Mouse (Mus musculus): ENCODE data around the gene Kcnip1. TPM values are rescaled to one million over a fixed set of nuclear protein-coding genes. Genes with fewer than 3 reads are reported as not detected.
A peak's percentile ranks its signal among the peaks of the same experiment; 100 is the strongest.

Gene Kcnip1
- polyA plus RNA-seq, 1 experiment from 2014 or later: 9.0 TPM

DNA sequence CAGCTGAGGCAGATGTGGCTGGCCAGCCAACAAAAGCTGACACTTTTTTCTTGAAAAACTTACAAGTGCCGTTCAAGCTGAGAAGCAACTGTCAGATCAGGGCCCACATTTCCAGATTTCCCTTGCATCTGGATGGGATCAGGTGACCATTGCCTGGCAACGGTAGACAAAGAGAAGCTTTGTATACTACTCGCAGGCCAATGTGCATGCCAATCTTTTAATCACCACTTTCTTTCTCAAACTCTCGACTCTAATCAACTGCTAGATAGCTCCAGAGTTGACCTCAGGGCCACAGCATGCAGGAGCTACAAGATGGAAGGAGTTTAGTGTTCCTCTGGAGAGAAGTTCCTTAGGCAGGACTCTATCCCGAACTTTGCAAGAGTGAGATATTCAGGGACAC, 41.8 kb downstream of the Kcnip1 start:
- no peak overlapping the region for H3K4me2 ChIP-seq
- no peaks in the 10 kb centered on the region for H3K4me1 ChIP-seq (ENCODE audit: control insufficient read depth, insufficient read depth, low read length)
- WGBS: 35% methylated on average over 5 of the region's 5 CpGs
- H3K27me3 ChIP-seq (ENCODE audit: control insufficient read depth, insufficient read depth, low read length): no peaks in the 10 kb centered on the region
- ATAC-seq (ENCODE audit: low FRiP score) (peak; percentile 48; the same call in 1 of the 2 replicates), DNase-seq (ENCODE audit: low spot score, missing footprints) (no peak)
- no peak overlapping the region for H3K4me3 ChIP-seq (ENCODE audit: low read depth, low read length)
- H3K9ac ChIP-seq (ENCODE audit: low read length): no peak overlapping the region
- no peaks in the 10 kb centered on the region for H3K9me3 ChIP-seq (ENCODE audit: control insufficient read depth, low read length)
- no peak overlapping the region for H3K27ac ChIP-seq (ENCODE audit: low read depth, low read length)
- H3K36me3 ChIP-seq (ENCODE audit: control insufficient read depth, insufficient read depth, low read length): no peaks in the 10 kb centered on the region

GRCm38 (mm10) chr11:33946501-33946900, 46.5 kb downstream of the Kcnip1 start:
- H3K27ac ChIP-seq (ENCODE audit: low read depth, low read length): no peak overlapping the region
- H3K27me3 ChIP-seq (ENCODE audit: control insufficient read depth, insufficient read depth, low read length): no peaks in the 10 kb centered on the region
- DNase-seq (ENCODE audit: low spot score, missing footprints) (no peak), ATAC-seq (ENCODE audit: low FRiP score) (no peak)
- no peak overlapping the region for H3K4me3 ChIP-seq (ENCODE audit: low read depth, low read length)
- H3K4me2 ChIP-seq: no peak overlapping the region
- no peaks in the 10 kb centered on the region for H3K9me3 ChIP-seq (ENCODE audit: control insufficient read depth, low read length)
- WGBS: 90% methylated on average over 4 of the region's 4 CpGs
- no peaks in the 10 kb centered on the region for H3K4me1 ChIP-seq (ENCODE audit: control insufficient read depth, insufficient read depth, low read length)
- no peaks in the 10 kb centered on the region for H3K36me3 ChIP-seq (ENCODE audit: control insufficient read depth, insufficient read depth, low read length)
- no peak overlapping the region for H3K9ac ChIP-seq (ENCODE audit: low read length)

- Histone ChIP-seq H3K9ac (ENCODE audit: low read length) (no peak overlapping the region), H3K4me3 (ENCODE audit: low read depth, low read length) (no peak overlapping the region), H3K36me3 (ENCODE audit: control insufficient read depth, insufficient read depth, low read length) (no peaks in the 10 kb centered on the region), H3K4me2 (no peak overlapping the region), H3K27me3 (ENCODE audit: control insufficient read depth, insufficient read depth, low read length) (no peaks in the 10 kb centered on the region), H3K9me3 (ENCODE audit: control insufficient read depth, low read length) (no peaks in the 10 kb centered on the region), H3K4me1 (ENCODE audit: control insufficient read depth, insufficient read depth, low read length) (no peaks in the 10 kb centered on the region), H3K27ac (ENCODE audit: low read depth, low read length) (no peak overlapping the region)
- no peak for DNase-seq (ENCODE audit: low spot score, missing footprints)
- ATAC-seq (ENCODE audit: low FRiP score): no peak
- 86% methylated on average over 9 of the region's 9 CpGs for WGBS
Observed at GRCm38 (mm10) chr11:33944786-33945328, 48.1 kb downstream of the Kcnip1 start.

DNA sequence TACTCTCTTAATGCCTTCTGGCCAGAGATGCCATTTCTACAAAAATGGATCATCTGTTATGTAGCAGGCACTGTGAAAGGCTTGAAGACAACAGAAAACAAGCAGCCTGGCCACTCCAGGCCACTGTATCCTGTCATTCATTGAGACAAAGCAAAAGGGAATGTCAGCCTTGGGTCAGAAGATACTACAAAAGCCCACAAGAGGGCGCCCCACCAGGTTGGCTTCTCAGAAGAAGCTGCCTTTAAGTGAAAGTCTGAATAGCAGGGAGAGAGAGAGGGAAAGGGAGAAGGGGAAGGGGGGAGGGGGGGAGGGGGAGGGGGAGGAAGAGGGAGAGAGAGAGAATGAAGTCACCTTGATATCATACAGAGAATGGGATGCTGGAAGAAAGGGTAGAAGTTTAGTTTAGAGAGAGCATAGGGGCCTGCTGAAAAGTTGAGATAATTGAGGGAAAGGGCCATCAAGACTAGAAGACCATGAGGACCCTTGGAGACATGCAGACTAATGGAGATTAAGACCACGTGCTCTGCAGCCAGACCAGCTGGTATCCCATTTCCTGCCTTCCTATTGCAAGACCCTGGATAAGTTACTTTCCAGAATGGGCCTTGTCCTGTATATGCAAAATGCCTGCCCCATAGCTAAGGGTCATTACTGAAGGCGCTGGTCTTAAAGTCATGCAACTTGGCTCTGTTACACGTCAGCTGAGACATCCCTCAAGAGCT, 48.7 kb downstream of the Kcnip1 start:
- H3K9ac ChIP-seq (ENCODE audit: low read length): no peak overlapping the region
- H3K36me3 ChIP-seq (ENCODE audit: control insufficient read depth, insufficient read depth, low read length): no peaks in the 10 kb centered on the region
- no peaks in the 10 kb centered on the region for H3K9me3 ChIP-seq (ENCODE audit: control insufficient read depth, low read length)
- 63% methylated on average over 4 of the region's 4 CpGs for WGBS
- H3K27ac ChIP-seq (ENCODE audit: low read depth, low read length): no peak overlapping the region
- no peaks in the 10 kb centered on the region for H3K4me1 ChIP-seq (ENCODE audit: control insufficient read depth, insufficient read depth, low read length)
- no peak overlapping the region for H3K4me2 ChIP-seq
- no peaks in the 10 kb centered on the region for H3K27me3 ChIP-seq (ENCODE audit: control insufficient read depth, insufficient read depth, low read length)
- no peak for ATAC-seq (ENCODE audit: low FRiP score)
- H3K4me3 ChIP-seq (ENCODE audit: low read depth, low read length): no peak overlapping the region
- DNase-seq (ENCODE audit: low spot score, missing footprints): peak; percentile 84

DNA sequence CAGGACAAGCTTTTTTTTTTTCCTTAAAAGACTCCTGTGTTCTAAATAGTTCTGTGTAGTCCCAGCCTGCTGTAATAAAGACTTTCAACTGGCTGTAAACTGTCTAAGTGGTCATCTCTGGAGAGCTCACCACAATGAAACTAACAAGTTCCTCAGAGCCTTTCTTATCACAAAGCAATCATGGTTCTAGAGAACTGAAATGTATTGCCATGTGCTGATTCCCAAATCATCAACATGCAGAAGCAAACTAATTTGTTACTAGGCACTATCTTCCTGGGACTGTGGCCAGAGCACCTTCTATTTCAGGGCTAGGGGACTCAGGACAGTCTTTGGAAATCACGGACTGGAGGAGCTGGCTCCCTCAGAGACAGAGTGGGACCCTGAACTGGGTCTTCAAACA, 49.4 kb downstream of the Kcnip1 start:
- Histone ChIP-seq H3K27ac (ENCODE audit: low read depth, low read length) (no peak overlapping the region), H3K4me2 (no peak overlapping the region), H3K9ac (ENCODE audit: low read length) (no peak overlapping the region), H3K27me3 (ENCODE audit: control insufficient read depth, insufficient read depth, low read length) (no peaks in the 10 kb centered on the region), H3K4me1 (ENCODE audit: control insufficient read depth, insufficient read depth, low read length) (no peaks in the 10 kb centered on the region), H3K9me3 (ENCODE audit: control insufficient read depth, low read length) (no peaks in the 10 kb centered on the region), H3K4me3 (ENCODE audit: low read depth, low read length) (no peak overlapping the region), H3K36me3 (ENCODE audit: control insufficient read depth, insufficient read depth, low read length) (no peaks in the 10 kb centered on the region)
- ATAC-seq (ENCODE audit: low FRiP score): no peak
- DNase-seq (ENCODE audit: low spot score, missing footprints): no peak
- 72% methylated on average over 1 of the region's 1 CpGs for WGBS

GRCm38 (mm10) chr11:33939456-33940113, 53.4 kb downstream of the Kcnip1 start:
- no peak overlapping the region for H3K9ac ChIP-seq (ENCODE audit: low read length)
- no peak for DNase-seq (ENCODE audit: low spot score, missing footprints)

DNA sequence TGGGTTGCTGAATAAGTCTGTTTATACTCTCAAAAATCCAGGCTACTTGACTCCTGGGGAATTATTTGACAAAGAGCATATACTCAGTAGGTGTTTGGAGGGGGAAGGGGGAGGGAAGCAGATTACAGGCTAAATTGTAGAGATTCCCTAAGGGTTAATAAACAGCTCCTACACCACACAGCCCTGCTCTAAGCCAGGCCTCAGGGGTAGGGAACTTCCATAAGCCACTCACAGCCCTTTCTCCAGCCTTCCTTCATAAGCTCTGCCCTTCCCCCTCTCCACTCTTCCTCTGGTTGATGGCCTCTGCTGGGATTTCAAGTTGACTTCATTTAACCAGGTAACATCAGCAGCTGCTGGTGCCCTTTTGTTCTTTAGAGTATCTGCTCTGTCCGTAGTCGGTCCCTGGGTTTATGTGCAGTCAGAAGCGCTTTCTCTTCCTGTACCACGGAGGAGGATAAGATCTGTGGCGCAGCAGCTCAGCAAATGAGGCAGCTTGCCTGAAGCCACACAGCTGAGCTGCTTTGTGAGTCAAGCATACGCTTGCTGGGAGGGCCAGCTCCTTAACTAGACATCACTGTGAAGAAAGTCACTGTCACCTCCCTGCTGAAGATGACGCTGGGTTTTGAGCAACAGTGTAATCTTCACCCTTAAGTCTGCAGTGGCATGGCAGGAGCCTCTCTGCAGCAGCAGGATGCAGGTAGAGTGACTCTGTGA, 54.2 kb downstream of the Kcnip1 start:
- no peaks in the 10 kb centered on the region for H3K36me3 ChIP-seq (ENCODE audit: control insufficient read depth, insufficient read depth, low read length)
- no peak overlapping the region for H3K4me3 ChIP-seq (ENCODE audit: low read depth, low read length)
- no peak for ATAC-seq (ENCODE audit: low FRiP score)
- H3K9ac ChIP-seq (ENCODE audit: low read length): no peak overlapping the region
- no peak overlapping the region for H3K27ac ChIP-seq (ENCODE audit: low read depth, low read length)
- peak; percentile 79 for DNase-seq (ENCODE audit: low spot score, missing footprints)
- H3K9me3 ChIP-seq (ENCODE audit: control insufficient read depth, low read length): no peaks in the 10 kb centered on the region
- H3K4me1 ChIP-seq (ENCODE audit: control insufficient read depth, insufficient read depth, low read length): no peaks in the 10 kb centered on the region
- no peaks in the 10 kb centered on the region for H3K27me3 ChIP-seq (ENCODE audit: control insufficient read depth, insufficient read depth, low read length)
- 54% methylated on average over 7 of the region's 7 CpGs for whole genome bisulfite sequencing
- H3K4me2 ChIP-seq: no peak overlapping the region

More at GRCm38 (mm10) chr11:33939456-33940113, 53.4 kb downstream of the Kcnip1 start:
- no peaks in the 10 kb centered on the region for H3K36me3 ChIP-seq (ENCODE audit: control insufficient read depth, insufficient read depth, low read length)
- H3K4me1 ChIP-seq (ENCODE audit: control insufficient read depth, insufficient read depth, low read length): no peaks in the 10 kb centered on the region
- no peak overlapping the region for H3K4me3 ChIP-seq (ENCODE audit: low read depth, low read length)
- no peak for ATAC-seq (ENCODE audit: low FRiP score)
- 90% methylated on average over 4 of the region's 4 CpGs for WGBS
- no peak overlapping the region for H3K27ac ChIP-seq (ENCODE audit: low read depth, low read length)
- H3K4me2 ChIP-seq: no peak overlapping the region
- no peaks in the 10 kb centered on the region for H3K9me3 ChIP-seq (ENCODE audit: control insufficient read depth, low read length)
- H3K27me3 ChIP-seq (ENCODE audit: control insufficient read depth, insufficient read depth, low read length): no peaks in the 10 kb centered on the region

- Histone ChIP-seq H3K4me3 (ENCODE audit: low read depth, low read length) (no peak overlapping the region), H3K4me1 (ENCODE audit: control insufficient read depth, insufficient read depth, low read length) (no peaks in the 10 kb centered on the region), H3K9ac (ENCODE audit: low read length) (no peak overlapping the region), H3K27me3 (ENCODE audit: control insufficient read depth, insufficient read depth, low read length) (no peaks in the 10 kb centered on the region), H3K36me3 (ENCODE audit: control insufficient read depth, insufficient read depth, low read length) (no peaks in the 10 kb centered on the region), H3K9me3 (ENCODE audit: control insufficient read depth, low read length) (no peaks in the 10 kb centered on the region), H3K4me2 (no peak overlapping the region), H3K27ac (ENCODE audit: low read depth, low read length) (no peak overlapping the region)
- DNase-seq (ENCODE audit: low spot score, missing footprints) (peak; percentile 53), ATAC-seq (ENCODE audit: low FRiP score) (no peak)
- 92% methylated on average over 8 of the region's 8 CpGs for WGBS
Observed at GRCm38 (mm10) chr11:33937641-33938040, 55.3 kb downstream of the Kcnip1 start.

- H3K4me2 ChIP-seq: no peak overlapping the region
- WGBS: 56% methylated on average over 9 of the region's 9 CpGs
- H3K4me3 ChIP-seq (ENCODE audit: low read depth, low read length): no peak overlapping the region
- no peak overlapping the region for H3K27ac ChIP-seq (ENCODE audit: low read depth, low read length)
- ATAC-seq (ENCODE audit: low FRiP score): no peak
- no peaks in the 10 kb centered on the region for H3K9me3 ChIP-seq (ENCODE audit: control insufficient read depth, low read length)
- peak; percentile 71 for DNase-seq (ENCODE audit: low spot score, missing footprints)
- H3K4me1 ChIP-seq (ENCODE audit: control insufficient read depth, insufficient read depth, low read length): no peaks in the 10 kb centered on the region
- no peaks in the 10 kb centered on the region for H3K27me3 ChIP-seq (ENCODE audit: control insufficient read depth, insufficient read depth, low read length)
- no peaks in the 10 kb centered on the region for H3K36me3 ChIP-seq (ENCODE audit: control insufficient read depth, insufficient read depth, low read length)
- no peak overlapping the region for H3K9ac ChIP-seq (ENCODE audit: low read length)
Observed at GRCm38 (mm10) chr11:33934286-33934685, 58.7 kb downstream of the Kcnip1 start.

All from midbrain, embryonic 11.5 days (tissue).